Mouse (Mus musculus) mouse embryonic stem cell (cell line): ENCODE data around the gene Aurka.

ENCODE experiments used
- in situ Hi-C, 2 experiments: fragments of 300-500 bp; cut with MboI; formaldehyde crosslinking; loops; 1 replicate in 1 of 2; 3 replicates in 1 of 2; pipeline ENCODE4 v1.14.3; 2019 to 2020; ENCODE audit warnings: low sequenced_read_pairs in 2 of 2, low pct_unique_long_range_greater_than_20kb in 1 of 2, mixed read lengths in 1 of 2; ENCODE audit not compliant: unreplicated experiment in 1 of 2

Aurka gene

GRCm38 (mm10) chr2:172346034-172346929, 24.1 kb downstream of the Aurka start:
- in situ Hi-C loops, result loop anchor here in 1 of 2 experiments (10.0 kb wide), 1 partner anchor 121 kb away; no protein-coding TSS in a partner anchor

- in situ Hi-C loops, result loop anchor here in 1 of 2 experiments (10.0 kb wide), 1 partner anchor 120 kb away; no protein-coding TSS in a partner anchor
Measured at GRCm38 (mm10) chr2:172345258-172345738, 25.0 kb downstream of the Aurka start, which contains the start of gene Fam210b. Gene Fam210b (plus strand): TSS chr2:172345565.

- in situ Hi-C loops, result loop anchor here in 1 of 2 experiments (10.0 kb wide), 1 partner anchor 120 kb away; no protein-coding TSS in a partner anchor
Measured at GRCm38 (mm10) chr2:172344669-172345068, 25.7 kb downstream of the Aurka start.

GRCm38 (mm10) chr2:172343751-172344150, 26.6 kb downstream of the Aurka start:
- in situ Hi-C loops, result loop anchor here in 1 of 2 experiments (10.0 kb wide), 1 partner anchor 119 kb away; no protein-coding TSS in a partner anchor

GRCm38 (mm10) chr2:172341606-172342005, 28.7 kb downstream of the Aurka start:
- in situ Hi-C loops, result loop anchor here in 1 of 2 experiments (10.0 kb wide), 1 partner anchor 117 kb away; no protein-coding TSS in a partner anchor

- in situ Hi-C loops, result loop anchor here in 1 of 2 experiments (10.0 kb wide), 1 partner anchor 116 kb away; no protein-coding TSS in a partner anchor
Measured at GRCm38 (mm10) chr2:172340936-172341335, 29.4 kb downstream of the Aurka start.

GRCm38 (mm10) chr2:172338206-172338942, 32.0 kb downstream of the Aurka start:
- in situ Hi-C loops, result no loop called here

- in situ Hi-C loops, result loop anchor here in 1 of 2 experiments (10.0 kb wide), 1 partner anchor 74 kb away; no protein-coding TSS in a partner anchor
Measured at GRCm38 (mm10) chr2:172329179-172329578, 41.2 kb downstream of the Aurka start.

- in situ Hi-C loops, result loop anchor here in 1 of 2 experiments (10.0 kb wide), 1 partner anchor 73 kb away; no protein-coding TSS in a partner anchor
Measured at GRCm38 (mm10) chr2:172328248-172328647, 42.1 kb downstream of the Aurka start.

GRCm38 (mm10) chr2:172320878-172321277, 49.5 kb downstream of the Aurka start:
- in situ Hi-C loops, result loop anchor here (5.0 to 10.0 kb wide), 3 partner anchors 66 to 94 kb away; partner anchors contain the start of gene Mc3r (in 1 of the 2)

- in situ Hi-C loops, result no loop called here
Measured at GRCm38 (mm10) chr2:172311731-172312130, 58.6 kb downstream of the Aurka start.

GRCm38 (mm10) chr2:172306544-172306943, 63.8 kb downstream of the Aurka start:
- in situ Hi-C loops, result no loop called here
